Mouse (Mus musculus) T-cell, adult 2 months (primary cell): ENCODE measurements around the gene Paxx.
A peak's percentile ranks its signal among the peaks of the same experiment; 100 is the strongest.

Experiments used
- DNase-seq: peaks from one replicate; pipeline ENCODE4 v3.0.0; 2022; ENCODE audit warnings: low spot score

Gene Paxx

DNA sequence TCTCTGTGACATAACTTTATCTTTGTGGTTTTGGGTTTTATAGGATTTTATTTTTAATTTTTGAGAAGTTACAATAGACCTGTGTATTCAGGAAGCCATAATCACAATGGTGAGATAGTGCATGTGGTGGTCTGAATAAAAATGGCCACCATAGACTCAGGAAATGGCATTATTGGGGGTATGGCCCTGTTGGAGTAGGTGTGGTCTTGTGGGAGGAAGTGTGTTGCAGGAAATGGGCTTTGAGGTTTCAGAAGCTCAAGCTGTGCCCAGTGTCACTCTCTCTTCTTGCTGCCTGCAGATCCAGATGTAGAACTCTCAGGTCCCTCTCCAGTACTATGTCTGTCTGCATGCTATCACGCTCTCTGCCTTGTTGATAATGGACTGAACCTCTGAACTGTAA, 19.6 kb upstream of the Paxx start:
- no peak for DNase-seq

DNA sequence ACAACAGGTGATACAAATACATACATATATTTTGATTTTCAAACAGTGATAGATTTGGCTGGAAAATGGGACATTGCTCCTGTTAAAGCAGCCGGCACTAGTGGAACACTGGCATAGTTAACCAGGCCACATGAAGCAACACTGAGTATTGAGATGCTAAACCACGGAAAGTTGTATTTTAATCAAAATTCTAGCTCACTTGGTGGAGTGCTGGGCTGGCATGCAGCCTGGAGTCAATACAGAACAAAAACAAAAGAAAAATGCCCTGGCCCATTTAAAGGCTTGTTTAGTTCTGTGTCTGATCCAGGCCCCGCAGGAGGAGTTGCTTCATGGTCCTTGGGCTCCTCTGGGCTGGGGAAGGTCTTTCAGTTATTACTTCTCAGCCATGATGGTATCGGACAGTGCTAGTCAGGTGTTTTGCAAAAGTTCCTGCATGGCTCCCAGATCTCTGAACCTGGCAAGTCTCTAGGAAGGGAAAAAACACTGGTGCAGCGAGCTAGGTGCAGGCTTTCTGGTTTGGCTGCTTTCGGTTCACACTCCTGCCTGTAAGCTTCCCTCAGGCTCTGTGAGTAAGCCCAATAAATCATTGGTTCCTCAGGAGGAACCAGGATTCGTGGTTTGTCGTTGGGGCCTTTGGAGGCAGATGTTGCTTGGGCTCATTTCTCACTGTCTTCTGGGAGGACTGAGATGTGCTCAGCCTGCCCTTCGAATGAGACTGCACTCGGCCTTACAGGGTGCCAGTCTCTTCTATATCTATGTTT, 18.8 kb upstream of the Paxx start:
- no peak for DNase-seq

DNA sequence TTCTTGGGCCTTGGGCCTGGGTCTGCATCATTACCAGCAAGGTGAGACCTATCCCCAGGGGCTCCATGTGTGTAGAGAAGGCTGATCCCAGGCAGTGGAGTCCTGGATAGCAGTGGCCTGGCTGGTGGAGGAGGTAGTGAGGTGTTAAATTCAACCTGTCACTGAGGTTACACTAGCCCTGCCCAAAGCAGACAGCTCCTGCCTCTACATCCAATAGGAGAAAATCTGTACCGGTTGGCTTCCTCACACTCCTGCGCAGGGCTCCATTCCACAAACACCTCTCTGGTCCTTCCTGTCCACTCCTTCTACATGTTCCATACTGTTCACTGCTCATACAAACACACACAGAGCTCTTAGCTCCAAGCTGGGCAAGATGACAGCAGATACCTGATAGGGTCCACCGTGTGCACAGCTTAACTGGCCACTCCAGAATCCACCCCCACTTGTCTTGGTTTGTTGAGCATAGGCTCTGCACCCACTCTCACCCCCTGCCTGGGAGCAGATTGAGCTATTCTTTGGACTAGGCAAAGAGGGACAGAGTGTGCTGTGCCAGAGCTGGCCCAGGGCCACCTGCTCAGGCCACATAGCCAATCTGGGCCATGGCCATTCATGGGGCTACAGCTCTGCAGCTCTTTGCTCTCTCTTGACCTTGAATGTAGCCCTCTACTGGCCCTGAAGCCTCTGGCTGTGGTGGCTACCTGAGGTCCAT, 17.2 kb upstream of the Paxx start:
- DNase-seq = no peak

DNA sequence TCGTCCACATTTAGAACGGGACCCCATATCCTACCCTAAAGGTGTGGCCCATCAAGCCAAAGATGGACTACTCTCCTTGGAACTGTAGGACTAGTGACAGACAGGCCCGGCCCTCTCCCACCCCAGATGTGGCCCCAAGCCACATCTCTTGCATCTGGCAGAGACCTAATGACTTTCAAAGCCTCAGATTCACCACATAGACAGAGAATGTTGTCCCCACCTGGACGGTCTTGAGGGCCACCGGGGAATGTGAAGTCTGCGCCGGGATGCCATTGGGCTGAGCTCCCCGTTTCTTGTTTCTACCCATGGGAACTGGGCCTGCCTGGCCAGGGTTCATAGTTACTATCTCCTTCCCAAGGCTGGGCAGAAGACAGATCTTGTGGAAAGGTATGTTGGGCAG, 16.6 kb upstream of the Paxx start:
- DNase-seq = no peak

DNA sequence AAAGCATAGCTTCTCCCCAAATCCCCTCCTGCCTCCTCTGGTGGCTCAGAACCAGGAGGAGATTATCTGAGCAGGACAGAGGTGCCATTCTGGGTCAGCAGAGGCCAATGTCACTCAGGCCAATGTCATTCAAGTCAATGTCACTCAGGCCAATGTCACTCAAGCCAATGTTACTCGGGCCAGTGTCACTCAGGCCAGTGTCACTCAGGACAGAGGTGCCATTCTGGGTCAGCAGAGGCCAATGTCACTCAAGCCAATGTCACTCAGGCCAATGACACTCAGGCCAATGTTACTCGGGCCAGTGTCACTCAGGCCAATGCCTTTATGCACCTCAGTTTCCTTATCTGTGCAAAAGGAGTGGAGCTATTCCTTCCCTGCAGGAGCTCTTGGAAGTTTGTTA, 11.7 kb upstream of the Paxx start:
- no peak for DNase-seq

DNA sequence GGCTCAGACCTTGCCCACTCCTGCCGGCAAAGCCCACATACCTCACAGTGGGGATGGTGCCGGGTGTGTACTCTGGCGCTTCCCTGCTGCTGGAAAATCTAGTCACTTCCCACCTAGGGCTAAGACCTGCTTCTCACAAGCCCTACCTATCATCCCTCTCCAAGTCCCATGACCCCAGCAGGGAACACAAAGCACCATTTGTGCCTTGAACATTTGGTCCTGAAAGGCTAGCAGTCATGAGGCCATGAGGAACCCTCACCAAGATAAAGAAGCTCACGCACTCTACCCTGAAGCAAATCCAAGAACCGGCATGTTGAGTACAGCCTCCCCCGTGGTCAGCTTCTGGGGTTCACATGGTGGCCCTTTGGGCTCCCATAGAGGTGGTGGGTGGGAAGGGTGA, 9.1 kb upstream of the Paxx start, which contains the start of gene Ptgds:
Gene Ptgds (minus strand): TSS at position 78 of the 400 bp plus-strand sequence.
- DNase-seq = no peak

DNA sequence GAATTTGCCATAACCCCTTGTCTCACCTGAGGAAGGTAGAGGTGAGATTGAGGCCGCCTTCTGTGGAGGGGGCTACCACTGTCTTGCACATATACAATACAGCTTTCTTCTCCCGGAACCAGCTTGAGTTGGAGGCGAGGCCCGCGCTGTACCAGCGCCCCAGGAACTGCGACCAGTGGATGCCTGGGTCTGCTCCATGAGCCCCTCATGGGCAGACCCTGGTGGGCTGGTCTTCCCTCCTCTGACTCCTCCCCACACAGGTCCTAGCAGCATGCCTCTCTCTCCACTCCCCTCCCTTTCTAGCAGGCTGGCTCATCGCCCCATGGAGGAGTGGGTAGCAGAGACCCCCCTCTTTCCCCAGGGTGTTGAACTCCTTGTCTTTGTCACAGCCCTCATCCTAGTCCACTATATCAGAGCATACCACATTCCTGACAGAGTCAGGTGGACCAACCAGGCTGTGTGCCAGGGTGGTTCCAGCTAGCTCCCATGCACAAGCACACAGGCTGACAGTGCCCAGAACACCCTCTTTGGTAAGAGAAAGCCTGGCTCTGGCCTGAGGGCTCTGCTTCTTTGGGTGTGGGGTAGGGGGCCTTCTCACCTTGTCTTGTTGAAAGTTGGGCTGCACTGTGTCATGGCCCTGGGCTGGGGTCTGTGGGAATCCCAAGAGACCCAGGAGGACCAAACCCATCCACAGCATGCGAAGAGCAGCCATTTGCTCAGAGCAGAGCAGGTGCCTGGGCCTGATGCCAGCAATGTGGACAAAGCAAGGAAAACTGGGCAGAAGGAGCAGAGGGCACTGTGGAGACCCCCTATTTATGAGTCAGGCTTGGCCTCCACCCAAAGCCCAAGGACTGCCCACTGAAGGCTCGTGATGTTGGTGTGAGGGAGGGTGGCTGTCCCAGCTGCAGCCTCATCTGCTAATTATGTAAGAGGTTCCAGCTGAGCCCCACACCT, 8.3 kb upstream of the Paxx start:
- DNase-seq = no peak

DNA sequence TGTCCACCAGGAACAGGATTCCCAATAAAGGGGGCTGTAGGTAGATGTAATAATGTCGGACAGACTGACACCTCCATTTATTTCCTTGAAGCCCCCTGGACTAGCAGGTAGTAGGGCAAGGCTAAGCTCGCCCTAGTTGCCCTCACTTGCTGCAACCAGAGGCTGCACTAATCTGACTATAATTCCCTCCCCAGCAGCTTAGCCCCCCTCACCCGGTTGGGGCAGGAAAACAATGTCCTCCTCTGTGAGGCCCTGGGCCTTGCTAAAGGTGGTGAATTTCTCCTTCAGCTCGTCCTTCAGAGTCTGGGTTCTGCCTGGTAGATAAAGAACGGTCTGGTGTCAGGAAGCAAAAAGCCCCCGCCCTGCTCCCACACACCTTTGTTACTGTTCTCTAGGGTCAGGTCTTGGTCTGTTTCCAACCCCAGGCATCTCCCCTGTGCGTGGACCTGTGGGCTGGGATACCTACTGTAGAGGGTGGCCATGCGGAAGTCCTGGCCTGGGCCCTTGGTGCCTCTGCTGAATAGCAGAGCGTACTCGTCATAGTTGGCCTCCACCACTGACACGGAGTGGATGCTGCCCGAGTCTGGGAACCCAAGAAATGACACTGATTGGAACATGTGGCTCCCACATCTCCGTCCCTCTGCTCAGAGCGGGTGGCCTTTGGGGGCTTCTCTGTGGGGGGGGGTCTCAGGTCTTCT, 6.9 kb upstream of the Paxx start:
- DNase-seq = no peak

DNA sequence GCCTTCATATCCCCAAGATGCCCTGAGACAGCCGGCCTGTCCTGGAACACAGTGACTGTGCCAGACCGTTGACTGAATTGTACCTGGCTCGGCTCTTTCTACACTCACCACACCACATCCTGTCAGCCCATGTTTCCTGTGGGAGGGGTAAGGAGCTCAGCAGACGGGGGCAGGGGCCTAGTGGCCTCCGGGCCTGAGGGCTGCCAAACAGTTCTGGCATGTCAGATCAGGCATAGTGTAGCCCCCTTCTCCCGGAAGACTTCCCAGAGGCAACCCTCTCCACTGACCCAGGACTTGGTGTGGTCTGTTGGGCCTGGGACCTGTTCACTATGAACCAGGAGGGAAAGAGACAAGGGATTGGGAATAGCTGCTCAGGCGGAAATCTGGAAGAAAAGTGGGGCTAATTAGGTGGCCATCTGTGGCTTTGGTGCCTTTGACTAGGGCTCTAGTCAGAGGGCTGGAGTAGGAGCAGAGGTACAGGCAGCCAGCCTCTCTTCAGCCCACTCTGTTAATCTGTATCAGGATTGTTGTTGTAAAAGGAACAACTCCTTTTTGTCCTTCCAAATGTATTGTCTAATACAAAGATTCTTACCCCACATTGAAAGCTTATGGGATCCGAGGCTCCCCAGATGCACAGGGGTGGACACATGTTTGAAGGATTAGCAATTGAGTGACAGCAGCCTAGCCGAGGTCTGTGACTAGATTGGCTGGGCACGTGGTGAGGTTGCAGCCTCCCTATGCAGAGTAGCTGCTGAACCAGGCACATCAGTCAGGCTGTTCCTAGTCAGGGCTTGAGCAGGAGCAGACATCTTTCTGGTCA, 5.1 kb upstream of the Paxx start:
- DNase-seq = peak; percentile 80

DNA sequence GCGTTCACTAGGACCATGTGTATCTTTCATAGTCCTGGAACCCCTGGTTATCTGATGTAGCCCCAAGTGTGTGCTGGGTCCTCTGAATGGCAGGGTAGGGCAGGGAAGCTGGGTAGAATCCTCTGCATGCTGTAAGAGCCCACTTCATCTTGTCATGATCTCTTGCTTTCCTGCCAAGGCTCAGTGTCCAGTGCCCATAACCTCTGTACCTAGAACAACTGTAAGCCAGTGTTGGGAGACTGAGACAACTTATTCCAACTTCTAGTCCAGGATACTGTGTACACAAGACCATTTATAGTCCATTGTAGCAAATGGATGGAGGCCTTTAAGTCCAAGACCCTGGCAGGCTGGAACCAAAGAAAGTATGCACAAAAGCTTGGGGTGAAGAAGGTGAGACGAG, 4.4 kb upstream of the Paxx start:
- no peak for DNase-seq

DNA sequence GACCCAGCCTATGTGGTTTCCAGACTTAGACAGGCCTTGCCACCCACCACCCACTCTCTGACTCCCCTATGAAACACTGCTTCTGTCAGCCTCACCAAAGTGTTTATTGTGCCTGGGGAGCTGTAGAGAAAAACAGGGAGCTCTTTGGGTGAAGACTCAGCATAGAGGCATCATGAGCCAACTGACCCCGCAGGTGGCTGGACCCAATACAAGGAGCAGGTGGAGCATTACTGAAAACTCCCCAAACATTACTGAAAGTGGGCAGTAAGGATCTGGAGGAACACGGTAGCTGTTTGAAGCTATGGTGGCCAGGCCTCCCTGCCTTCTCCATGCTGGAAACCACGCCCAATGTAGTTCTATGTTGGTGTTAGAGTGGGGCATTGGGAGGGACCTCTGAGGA, 2.7 kb upstream of the Paxx start:
- DNase-seq = no peak

DNA sequence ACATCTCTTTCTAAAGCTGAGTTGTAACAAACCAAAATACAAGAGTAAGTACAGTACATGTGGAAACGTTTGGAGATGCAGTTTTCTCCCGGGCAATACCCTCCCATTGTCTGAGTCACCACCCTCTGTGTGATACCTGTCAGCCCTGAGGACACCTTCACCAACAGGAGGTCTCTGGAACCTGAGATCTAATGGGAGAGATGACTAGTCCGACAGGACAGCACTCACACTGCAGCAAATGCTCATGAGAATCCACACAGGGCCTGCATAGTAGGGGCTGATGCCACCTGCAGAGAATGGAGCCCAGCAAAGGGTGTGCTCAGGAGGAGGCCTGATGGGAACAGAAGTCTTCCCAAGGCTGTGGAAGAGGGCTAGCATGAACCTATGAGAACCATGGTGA, 513 bp upstream of the Paxx start:
- no peak for DNase-seq

DNA sequence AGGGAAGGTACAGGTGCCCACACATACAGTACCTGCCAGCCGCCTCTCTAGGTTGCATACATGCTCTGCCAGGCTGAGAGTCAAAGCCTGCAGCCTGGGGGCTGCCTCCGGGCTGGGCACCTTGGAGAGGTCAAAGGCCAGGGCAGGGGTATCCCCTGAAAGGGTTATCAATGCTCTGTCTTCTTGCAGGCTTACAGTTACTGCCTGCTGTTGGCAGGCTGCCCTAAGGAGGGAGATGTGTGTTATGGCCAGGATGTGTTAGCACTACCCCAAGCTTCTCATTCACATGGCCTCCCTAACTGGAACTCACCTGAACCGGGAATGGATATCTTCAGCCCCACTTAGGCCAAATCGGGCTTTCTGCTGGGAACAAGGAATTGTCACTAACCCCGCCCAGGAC, 759 bp downstream of the Paxx start:
- no peak for DNase-seq

DNA sequence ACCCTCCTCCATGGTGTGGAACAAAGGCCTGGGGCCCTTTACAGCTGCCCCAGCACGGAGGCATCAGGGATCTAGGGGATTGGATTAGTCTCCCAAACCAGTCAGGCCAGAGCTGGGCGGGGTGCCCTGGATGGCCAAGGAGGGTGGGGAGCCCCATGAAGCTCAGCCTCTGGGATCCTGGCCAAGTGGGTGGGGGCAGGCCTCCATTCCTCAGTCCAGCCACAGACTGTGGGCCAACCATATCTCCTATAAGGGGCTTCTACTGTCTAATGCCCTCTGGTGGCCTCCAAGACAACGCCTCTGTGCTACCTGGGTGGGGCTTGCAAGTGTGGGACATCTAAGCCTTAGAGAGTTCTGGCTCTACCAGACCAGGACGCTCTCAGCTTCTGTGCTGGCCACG, 2.0 kb downstream of the Paxx start:
- DNase-seq = no peak

DNA sequence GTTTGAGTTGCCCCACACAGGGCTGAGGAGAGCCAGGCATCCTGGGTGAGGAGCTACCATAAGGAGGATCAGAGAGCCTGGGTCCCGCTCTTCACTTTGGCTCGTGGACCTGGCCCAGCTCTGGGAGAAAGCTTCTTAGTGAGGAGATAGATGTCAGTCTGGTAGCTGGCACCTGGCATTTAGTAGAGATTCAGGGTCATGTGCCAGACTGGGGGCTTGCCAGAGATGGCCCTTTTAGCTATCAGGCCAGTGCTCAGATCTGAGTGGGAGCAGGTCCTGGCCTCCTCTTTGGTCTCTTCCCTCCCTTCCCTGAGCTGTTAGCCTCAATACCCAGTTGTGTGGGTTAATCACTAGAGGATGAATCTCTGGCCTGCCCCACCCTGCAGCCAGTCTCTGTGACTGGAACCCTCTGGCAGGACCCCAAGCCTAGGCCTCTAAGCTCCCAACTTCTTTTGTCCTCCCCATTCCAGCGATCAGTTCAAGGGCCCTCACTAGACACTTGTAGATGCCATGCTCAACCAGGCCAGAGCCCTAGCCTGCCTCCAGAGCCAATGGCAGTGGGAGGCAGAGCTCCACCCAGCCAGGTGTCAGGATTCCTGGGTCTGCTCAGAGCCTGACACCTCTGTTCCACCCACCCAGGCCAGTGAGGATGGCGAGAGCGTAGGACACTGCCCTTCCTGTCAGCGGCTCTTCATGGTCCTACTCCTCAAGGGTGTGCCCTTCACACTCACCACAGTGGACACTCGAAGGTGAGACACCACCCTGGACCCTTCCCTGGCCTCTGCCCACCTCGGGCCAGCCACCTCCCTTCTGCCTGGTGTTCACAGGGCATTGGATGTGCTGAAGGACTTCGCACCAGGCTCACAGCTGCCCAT, 3.6 kb downstream of the Paxx start:
- DNase-seq = no peak

DNA sequence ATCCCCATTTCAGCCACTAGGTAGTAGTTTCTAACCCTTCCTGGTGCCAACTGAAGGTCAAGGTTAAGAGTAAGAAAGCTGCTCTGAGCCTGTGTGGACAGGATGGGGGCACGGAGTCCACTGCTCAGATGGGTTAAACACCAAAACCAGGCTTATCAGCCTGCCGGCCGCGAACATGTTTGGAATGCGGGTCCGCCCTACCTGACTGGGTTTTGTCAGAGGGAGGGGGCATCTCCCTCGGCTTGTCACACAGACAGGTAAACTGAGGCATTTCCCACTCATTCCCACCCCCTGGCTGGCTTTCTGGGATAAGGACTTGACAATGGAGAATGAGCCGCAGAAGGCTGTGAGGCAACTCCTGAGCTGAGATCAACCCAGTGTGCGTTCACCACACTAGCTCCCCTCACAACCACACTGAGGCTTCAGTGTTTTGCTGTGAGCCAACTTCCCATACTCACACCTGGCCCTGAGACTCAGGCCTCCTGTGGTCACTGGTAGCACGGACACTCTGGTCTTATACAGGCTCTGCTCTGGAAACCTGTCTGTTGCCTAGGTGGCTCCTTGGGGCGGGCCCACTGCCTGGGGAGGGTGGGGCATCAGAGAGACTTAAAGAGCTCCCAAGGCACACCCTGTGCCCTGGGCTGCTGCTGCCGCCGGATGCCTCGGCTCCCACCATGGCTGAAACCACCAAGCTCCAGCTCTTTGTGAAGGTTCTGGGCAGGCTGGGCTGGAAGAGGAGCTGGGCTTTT, 4.5 kb downstream of the Paxx start, which contains the start of gene Clic3:
Gene Clic3 (plus strand): TSS at position 634 of the 749 bp plus-strand sequence.
- DNase-seq = no peak

DNA sequence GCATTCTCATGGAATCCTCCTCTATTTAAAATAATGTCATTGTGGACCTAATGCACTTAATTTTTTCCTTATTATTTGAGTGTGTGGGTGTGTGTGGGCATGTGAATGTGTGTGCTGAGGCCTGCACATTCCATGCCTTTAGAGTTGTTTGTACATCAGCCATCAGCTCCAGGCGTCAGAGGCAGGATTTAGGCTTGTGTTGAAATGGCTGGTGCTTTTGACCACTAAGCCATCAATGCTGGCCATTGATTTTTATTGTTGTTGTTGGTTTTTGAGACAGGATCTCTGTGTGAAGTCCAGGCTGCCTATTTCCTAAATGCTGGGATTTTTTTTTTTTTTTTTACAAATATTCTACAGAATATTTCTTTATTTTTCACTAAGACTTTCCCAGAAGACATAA, 7.9 kb downstream of the Paxx start:
- no peak for DNase-seq

DNA sequence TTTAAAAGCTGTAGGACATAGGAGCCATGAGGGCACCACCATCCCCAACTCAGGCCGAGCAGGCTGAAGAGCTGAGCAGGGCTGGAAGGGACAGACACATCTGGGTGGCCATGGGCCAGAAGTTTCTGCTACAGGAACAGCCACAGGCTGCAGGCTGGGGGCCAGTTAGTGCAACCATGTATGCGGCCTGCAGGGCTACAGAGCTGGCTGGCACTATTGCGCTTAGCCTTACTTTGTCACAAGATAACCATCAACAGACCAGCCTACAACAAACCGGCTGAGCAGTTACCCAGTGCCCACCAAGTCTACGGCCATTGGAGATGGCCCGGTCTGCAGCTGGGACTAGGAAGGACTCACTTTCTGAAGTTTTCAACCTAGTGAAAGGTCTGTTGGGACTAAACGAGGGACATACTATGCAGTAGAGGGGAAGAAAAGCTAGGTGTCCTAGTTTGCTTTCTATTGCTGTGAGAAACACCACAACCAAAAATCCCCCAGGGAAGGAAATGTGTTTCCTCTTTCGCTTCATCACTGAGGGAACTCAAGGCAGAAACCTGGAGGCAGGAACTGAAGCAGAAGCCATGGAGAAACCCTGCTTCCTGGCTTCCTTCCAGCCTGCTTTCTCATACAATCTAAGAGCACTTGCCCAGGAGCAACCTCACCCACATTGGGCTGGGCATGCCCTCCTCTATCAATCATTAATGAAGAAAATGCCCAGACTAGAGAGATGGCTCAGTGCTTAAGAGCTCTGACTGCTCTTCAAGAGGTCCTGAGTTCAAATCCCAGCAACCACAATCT, 9.8 kb downstream of the Paxx start:
- no peak for DNase-seq
